Mouse (Mus musculus) ES-CJ7 (cell line): ENCODE results near the gene Hoxc4.

Source experiments
- DNase-seq: peaks from one replicate; pipeline ENCODE4 v3.0.0; 2011; ENCODE audit warnings: low read depth, low spot score

Gene Hoxc4

GRCm38 (mm10) chr15:103082622-103083021 lies 63.9 kb downstream of the Hoxc4 start:
- no peak for DNase-seq

GRCm38 (mm10) chr15:103083598-103083997 lies 64.9 kb downstream of the Hoxc4 start:
- no peak for DNase-seq

- no peak for DNase-seq
Observed at GRCm38 (mm10) chr15:103084944-103085343, 66.2 kb downstream of the Hoxc4 start.

GRCm38 (mm10) chr15:103085831-103086671 lies 67.3 kb downstream of the Hoxc4 start:
- DNase-seq, result peak; percentile 25
